Mouse (Mus musculus) liver, postnatal 0 days (tissue): ENCODE data around the gene Srsf3.

Experiments
- CTCF ChIP-seq: sonication (generic); IDR thresholded peaks from 2 replicates; pipeline ENCODE4 v1.5.1; 2016; ENCODE audit warnings: antibody characterized with exemption, low read depth
- EP300 ChIP-seq: IDR thresholded peaks from 2 replicates; pipeline ENCODE4 v1.6.1; 2016; ENCODE audit warnings: antibody characterized with exemption, low read depth, mild to moderate bottlenecking

DNA sequence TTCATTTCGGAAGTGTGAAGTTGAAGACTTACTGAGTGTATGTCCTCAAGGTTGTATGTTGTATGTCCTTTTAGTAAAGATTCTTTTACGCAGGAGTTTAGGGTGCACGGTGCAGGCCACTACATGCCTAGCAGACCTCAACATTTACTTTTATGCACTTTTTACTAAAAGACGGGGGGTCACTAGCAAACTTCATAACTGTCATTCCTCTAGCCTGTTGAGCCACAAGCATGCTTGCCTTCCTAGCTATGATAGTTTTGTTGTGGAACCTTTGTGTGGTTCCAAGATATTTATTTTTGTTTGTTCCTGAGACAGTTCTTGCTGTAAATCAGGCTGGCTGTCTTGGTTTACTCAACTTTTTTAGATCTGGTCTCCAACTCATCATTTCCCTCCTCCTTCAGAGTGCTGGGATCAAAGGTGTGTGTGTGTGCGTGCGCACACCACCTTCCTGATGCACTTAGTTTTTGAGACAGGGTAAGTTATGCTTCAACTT is 1.2 kb downstream of the Srsf3 start:
- TF ChIP-seq EP300, result no peak
- TF ChIP-seq CTCF, result no peak
